Mouse (Mus musculus): ENCODE measurements at regions not wholly inside any gene's neighbourhood (a gene's known extent, or its start where the extent isn't known, plus 50 kb on each side); places are given as distances from the start of the nearest gene placed in this dataset.
A peak's percentile ranks its signal among the peaks of the same experiment; 100 is the strongest.

DNA sequence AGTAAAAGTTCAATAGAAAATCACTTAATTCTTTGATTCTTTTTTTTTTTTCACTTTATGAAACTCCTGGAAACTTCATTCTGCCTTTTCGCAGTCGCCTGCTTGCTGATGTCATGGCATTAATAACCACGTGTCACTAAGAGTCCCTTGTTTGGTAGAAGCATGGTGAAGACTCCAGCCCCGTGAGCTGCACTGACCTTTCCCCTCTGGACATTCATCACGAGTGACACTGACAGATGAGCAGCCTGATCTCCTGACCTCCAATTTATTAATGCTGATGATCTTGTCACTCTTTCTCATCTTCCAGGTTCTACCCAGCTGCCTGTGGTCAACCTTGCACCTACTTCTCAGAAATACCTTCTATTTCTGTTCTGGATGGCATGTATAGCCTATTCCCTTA, 867.1 kb upstream of the Slit2 start:
- no peak for DNase-seq (ENCODE audit: low read depth)

- no peak for DNase-seq (ENCODE audit: low read depth)
Measured at GRCm38 (mm10) chr5:47095703-47096102, 887.2 kb upstream of the Slit2 start.

DNA sequence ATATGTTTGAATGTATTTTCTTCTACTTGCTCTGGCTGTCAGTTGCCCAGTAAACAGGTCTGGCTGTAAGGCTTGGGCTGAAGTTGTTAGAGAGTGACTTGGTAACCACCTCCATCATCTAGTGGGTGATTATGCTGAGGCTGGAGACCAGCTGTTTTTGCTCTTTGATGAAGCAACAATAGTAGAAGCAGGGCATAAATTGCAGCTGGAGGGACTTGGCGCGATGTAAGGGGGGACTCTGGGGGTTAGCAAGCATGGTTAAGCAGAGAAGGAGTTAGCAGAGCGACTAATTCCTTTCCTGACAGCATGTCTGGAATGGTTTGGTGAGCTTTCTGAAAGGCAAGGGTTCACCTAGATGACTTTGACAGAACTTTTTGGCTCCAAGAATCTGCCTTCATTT, 930.0 kb upstream of the Slit2 start:
- DNase-seq (ENCODE audit: low read depth) = no peak

DNA sequence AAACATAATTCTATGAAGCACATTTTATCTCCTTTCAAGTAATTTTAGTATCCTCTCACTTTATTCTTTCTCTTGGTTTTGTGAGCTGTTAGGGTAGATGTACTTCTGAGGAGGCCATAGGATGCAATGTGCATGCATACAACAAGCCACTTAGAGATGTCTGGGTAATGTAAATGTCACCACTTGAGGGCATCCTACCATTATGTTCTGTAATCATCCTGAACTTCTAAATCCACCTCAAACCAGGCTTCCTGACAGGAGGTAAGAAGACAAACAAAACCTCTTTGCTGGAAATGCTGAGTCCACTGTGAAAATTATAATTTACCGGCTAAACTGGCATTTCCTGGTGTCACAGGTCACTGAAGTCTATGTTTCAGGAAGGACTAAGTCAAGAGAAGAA, 946.2 kb upstream of the Slit2 start:
- DNase-seq (ENCODE audit: low read depth) = no peak

DNA sequence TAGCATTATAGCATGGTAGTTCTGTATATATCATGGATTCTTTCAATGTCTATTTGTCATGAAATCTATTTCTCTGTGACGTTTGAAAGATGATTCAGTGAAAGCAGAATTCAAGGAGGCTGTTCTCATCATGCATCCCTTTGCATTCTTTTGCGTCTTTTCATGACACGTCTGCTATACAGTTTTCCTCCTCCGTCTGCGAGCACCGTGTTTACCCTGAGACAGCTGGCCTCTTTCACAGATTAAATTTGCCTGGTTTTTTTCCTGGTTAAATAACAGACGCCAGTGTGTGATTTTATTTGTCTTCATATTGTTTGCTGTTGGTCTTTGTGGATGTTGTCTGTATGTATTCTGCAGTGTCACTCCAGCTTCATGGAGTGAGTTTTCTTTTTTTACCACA, 948.9 kb upstream of the Slit2 start:
- no peak for DNase-seq (ENCODE audit: low read depth)

DNA sequence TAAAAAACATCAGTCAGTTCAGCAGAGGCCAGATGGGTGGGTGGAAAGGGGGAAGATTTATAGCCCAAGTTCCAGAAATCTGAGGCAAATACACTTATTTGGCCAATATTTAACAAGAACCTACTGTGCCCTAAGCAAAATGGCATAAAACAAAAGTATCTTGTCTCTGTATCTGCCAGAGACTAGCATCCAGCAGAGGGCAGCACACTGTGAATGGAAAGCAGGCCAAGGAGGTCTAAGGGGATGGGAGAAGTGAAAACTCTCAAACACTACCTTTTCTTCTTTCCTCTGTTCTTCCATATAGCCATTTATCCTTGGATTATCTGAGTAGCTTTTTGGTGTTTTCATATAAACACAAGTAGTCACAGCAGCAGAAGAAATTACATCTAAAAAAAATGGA, 968.6 kb upstream of the Slit2 start:
- DNase-seq (ENCODE audit: low read depth) = peak; percentile 1

DNA sequence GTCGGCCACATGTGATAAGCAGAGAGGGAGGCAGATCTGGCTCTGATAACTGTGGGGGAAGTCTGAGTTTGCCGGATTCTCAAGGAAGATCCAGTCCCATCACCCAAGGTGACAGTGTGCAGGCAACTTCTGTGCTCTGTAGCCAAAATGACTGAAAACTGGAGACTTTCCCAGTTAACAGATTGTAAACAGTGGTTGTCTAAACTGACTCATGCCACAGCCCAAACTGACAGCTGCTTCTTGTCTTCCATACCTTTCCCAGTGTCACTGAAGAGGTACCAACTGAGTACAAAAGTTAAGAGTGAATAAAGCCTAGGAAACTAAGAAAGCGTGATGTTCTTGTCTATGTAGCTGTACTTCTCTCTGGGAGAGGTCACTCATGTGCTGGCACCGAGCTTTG, 990.4 kb upstream of the Slit2 start:
- no peak for DNase-seq (ENCODE audit: low read depth)

DNA sequence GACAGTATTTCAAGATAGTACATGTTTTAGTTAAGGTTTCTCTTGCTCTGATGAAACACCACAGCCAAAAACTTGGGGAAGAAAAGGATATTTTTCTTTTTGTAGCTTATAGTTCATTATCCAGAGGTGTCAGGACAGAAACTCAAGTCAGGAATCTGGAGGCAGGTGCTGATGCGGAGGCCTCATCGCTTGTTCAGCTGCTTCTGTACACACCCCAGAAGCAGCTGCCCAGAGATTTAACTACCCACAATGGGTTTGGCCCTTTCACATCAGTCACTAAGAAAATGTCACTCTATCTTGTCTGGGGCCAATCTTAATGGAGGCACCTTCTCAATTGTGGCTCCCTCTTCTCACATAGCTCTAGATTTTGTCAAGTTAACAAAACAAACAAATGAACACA, 996.4 kb upstream of the Slit2 start:
- DNase-seq (ENCODE audit: low read depth) = no peak

DNA sequence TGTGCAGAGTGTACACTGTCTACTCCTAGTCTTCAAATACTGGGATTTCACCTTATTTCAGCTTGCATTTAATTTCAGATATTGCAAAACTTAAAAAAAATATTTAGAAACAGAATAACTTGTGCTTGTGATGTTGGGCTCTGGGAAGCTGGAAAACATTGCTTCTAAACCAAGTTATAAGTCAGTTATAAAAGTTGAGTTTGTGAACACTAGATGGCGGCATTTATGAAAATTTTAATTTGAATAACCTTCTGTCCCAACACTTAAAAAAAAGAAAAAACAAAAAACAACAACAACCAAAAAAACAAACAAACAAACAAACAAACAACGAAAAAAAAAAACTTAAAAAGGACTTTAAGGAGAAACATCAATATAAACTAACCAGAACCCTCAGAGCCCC, 1002.6 kb upstream of the Slit2 start:
- no peak for DNase-seq (ENCODE audit: low read depth)

- no peak for DNase-seq (ENCODE audit: low read depth)
Measured at GRCm38 (mm10) chr5:46968870-46969436, 1014.0 kb upstream of the Slit2 start.

- no peak for DNase-seq (ENCODE audit: low read depth)
Measured at GRCm38 (mm10) chr5:46960749-46961148, 1022.2 kb upstream of the Slit2 start.

GRCm38 (mm10) chr5:46926324-46926723, 1056.6 kb upstream of the Slit2 start:
- no peak for DNase-seq (ENCODE audit: low read depth)

DNA sequence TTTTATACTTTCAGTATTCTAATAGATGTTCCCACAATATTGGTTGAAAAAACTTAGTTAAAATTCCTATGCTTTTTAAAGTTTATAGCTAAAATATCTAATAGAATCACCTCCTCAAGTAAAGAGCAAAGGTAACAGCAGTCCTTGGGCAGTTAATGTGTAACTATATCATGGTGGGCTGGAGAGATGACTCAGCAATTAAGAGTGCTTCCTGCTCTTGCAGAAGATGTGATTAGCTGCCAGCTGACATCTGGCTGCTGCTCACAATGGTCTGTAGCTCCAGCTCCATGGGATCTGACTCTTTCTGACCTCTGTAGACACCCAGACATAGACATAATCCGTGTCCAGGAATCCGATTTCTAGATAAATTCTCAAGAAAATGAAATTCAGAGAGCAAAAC, 1044.5 kb upstream of the Lcorl start:
- no peak for DNase-seq (ENCODE audit: low read depth)

GRCm38 (mm10) chr5:46894037-46894436, 1036.6 kb upstream of the Lcorl start:
- DNase-seq (ENCODE audit: low read depth) = peak; percentile 19

DNA sequence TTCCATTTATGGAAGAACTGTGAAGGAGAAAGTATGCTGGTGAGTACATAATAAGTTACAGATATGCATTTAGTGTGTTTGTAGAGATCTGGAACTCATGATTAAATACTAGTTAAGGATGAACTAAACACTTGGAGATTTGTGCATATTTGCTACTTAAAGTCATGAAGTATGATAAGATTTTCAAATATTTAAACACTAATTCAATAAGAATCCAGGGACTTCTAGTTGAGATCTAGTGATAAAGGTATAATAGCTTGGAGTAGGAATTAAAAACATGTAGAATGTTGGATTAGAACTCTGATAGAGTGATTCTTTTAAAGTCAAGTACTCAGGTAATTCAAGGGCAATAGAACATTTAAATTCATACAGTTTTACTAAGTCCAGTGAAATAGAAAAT, 1026.5 kb upstream of the Lcorl start:
- DNase-seq (ENCODE audit: low read depth) = no peak

DNA sequence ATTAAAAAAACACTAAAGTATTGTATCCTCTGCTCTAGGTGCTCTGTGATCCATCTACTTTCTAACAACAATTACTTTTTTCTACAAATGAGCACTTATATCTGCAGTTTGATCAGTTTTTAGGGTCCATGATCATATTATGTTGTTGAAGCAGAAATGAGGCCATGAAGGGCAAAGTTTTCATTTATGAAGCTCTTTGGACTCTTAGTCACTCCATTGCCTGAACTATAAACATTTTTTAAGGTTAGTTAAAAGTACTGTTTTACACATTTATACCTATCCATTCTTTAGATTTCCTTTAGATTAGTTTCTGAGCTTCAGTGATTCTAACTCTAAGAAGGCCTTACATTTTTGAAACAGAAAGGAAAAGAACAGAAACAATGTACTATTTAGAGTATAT, 999.4 kb upstream of the Lcorl start:
- DNase-seq (ENCODE audit: low read depth) = no peak

DNA sequence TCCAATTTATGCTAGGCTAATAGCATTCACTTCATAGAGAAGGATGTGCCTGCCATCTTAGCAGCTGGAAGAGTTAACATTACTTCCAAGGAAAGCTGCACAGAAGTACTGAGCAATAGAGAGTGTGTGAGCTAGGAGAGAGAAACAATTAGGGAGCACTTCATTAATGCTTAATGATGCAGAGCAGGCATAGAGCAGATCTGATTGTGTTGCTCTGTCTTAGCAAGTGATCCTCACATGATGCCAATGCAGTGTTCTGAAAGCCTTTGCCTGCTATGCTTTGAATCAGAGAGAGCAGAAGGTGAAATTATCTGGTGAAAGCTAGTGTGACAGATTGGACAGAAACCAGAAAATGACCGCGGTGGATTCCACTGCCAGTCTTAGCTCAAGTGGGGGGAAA, 987.8 kb upstream of the Lcorl start:
- no peak for DNase-seq (ENCODE audit: low read depth)

DNA sequence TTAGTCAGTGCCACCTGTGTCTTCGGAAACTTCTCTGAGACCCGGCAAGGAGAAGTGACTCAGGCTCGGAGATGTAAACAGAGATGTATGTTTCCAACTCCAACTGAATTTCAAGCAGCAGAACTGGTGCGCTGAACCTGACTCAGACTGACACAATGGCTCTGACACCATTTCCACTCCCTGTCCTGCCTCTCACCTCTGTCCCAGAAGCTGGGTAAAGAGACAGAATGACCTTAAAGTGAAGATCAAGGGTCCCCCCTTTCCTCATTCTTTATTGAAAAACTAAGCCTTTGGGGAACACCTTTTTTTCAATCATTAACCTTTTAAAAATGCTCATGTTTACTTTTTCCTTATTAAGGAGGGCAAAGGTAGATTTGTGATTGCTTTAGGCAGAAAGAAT, 979.4 kb upstream of the Lcorl start:
- DNase-seq (ENCODE audit: low read depth) = no peak

DNA sequence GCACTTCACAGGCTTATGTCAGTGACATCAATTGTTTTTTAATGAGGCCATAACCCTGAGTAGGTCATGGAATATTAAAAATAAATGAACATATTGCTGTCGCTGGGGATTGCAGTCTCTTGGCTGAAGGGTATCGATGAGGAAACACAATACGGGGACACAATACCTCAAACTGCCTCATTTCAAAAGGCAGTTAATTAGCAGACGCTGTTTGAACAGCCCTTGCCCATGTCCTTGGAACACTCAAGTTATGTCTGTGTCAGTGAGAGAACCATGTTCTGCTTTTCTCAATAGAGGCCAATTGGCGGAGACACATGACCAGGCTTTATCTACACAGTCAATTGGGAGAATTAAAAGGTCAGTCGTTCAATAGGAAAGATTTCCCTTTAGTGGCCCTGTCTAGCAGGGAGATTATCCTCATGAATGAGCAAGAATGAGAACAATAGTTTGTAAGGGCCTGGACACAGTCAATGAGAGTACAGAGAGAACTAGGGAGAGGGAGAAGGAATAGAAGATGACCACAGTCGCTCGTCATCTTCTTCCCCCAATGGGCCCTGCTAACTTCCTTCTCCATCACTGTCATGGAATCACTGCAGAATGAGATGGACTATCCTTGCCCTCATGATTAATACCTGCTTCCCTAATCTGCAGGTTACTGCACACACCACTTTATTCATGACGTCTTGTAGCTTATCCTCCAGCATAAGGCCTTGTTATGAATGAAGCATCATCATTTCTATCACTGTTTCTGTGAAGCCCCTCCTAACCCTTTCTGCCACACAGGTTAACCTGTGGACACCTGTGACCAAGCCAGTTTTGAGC, 973.6 kb upstream of the Lcorl start:
- DNase-seq (ENCODE audit: low read depth) = no peak

GRCm38 (mm10) chr5:46830114-46830513, 972.7 kb upstream of the Lcorl start:
- no peak for DNase-seq (ENCODE audit: low read depth)

DNA sequence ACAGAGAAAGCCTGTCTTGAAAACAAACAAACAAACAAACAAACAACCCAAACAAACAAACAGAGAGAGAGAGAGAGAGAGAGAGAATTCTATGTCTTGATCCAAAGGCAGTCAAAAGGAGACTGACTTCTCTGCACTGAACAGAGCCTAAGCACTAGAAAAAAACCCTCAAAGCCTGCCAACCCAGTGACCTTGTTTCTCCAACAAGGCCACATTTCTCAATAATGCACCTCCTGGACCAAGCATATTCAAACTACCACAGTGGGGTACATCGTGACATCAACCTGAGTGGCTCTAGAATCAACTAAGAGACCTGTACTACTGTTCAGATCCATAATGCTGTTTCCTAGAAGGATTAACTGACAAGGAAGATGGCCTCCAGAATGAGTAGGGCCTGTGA, 969.0 kb upstream of the Lcorl start:
- no peak for DNase-seq (ENCODE audit: low read depth)

- no peak for DNase-seq (ENCODE audit: low read depth)
Measured at GRCm38 (mm10) chr5:46824934-46825333, 967.5 kb upstream of the Lcorl start.

- DNase-seq (ENCODE audit: low read depth) = no peak
Measured at GRCm38 (mm10) chr5:46795102-46795501, 937.7 kb upstream of the Lcorl start.
